Mouse (Mus musculus) limb, embryonic 11.5 days (tissue): ENCODE measurements around the gene Ifit2. TPM values are rescaled to one million over a fixed set of nuclear protein-coding genes. Genes with fewer than 3 reads are reported as not detected.
"Not testable (repeated sequence)": the region's sequence is repeated elsewhere in the genome, so short reads cannot be mapped to it uniquely, and the experiment has no call there.

Experiments used
- ATAC-seq: fragments of 200-750 bp; cut with Nextera tagmentation; 2 replicates; pipeline ENCODE4 v1.8.0; 2017; ENCODE audit warnings: low read depth; ENCODE audit not compliant: insufficient number of reproducible peaks, low FRiP score, low TSS enrichment
- DNase-seq: peaks from one replicate; pipeline ENCODE4 v3.0.0-alpha.2; 2015; ENCODE audit warnings: low spot score
- H3K27ac ChIP-seq: fragments of 300-500 bp; sonication (generic); replicated peaks from 2 replicates; pipeline ENCODE4 v1.5.1; 2014; ENCODE audit warnings: low read depth, mild to moderate bottlenecking, low read length
- H3K27me3 ChIP-seq: fragments of 300-500 bp; sonication (generic); 2 replicates; pipeline ENCODE4 v1.6.1; 2014; ENCODE audit warnings: mild to moderate bottlenecking, low read length, mixed read lengths; ENCODE audit not compliant: control insufficient read depth, insufficient read depth
- H3K36me3 ChIP-seq: fragments of 300-500 bp; sonication (generic); 2 replicates; pipeline ENCODE4 v1.6.1; 2014; ENCODE audit warnings: mild to moderate bottlenecking, low read length, moderate library complexity, mixed read lengths; ENCODE audit not compliant: control insufficient read depth, insufficient read depth
- H3K4me1 ChIP-seq: fragments of 300-500 bp; sonication (generic); 2 replicates; pipeline ENCODE4 v1.6.1; 2014; ENCODE audit warnings: low read length, mixed read lengths; ENCODE audit not compliant: control insufficient read depth, insufficient read depth
- H3K4me2 ChIP-seq: fragments of 300-500 bp; sonication (generic); 2 replicates; pipeline ENCODE4 v1.6.1; 2014; ENCODE audit warnings: low read depth, mild to moderate bottlenecking, moderate library complexity; ENCODE audit not compliant: severe bottlenecking
- H3K4me3 ChIP-seq: fragments of 300-500 bp; sonication (generic); 2 replicates; pipeline ENCODE4 v1.5.1; 2014; ENCODE audit warnings: low read depth, low read length
- H3K9ac ChIP-seq: fragments of 300-500 bp; sonication (generic); 2 replicates; pipeline ENCODE4 v1.6.1; 2014; ENCODE audit warnings: mild to moderate bottlenecking, low read length
- H3K9me3 ChIP-seq: fragments of 300-500 bp; sonication (generic); 2 replicates; pipeline ENCODE4 v1.6.1; 2016; ENCODE audit warnings: low read length; ENCODE audit not compliant: control insufficient read depth
- WGBS: fragments of 180-500 bp; shearing (Covaris S2); extraction: QIAGEN DNeasy Blood & Tissue Kit; methylation state at CpG from one replicate; pipeline ENCODE4 v1.1.7; 2014; 5-methylcytosine and 5-hydroxymethylcytosine counted together
- polyA plus RNA-seq: library from polyadenylated mRNA; unstranded; fragments of >200 nt; fragmentation: Nextera tagmentation; extraction: Ambion mirVana; gene quantifications from 2 replicates; pipeline ENCODE4 v1.2.1, GENCODE M21; 2014

Ifit2 gene
- polyA plus RNA-seq, 1 experiment from 2014 or later: 8.7 TPM

GRCm38 (mm10) chr19:34593456-34593855 is 43.0 kb downstream of the Ifit2 start:
- no peak overlapping the region for H3K9ac ChIP-seq
- H3K9me3 ChIP-seq: no peaks in the 10 kb centered on the region
- H3K4me2 ChIP-seq: no peak overlapping the region
- H3K36me3 ChIP-seq: no peaks in the 10 kb centered on the region
- no peaks in the 10 kb centered on the region for H3K4me1 ChIP-seq
- H3K27ac ChIP-seq: no peak overlapping the region
- 84% methylated on average over 2 of the region's 2 CpGs for WGBS
- H3K4me3 ChIP-seq: no peak overlapping the region
- no peak for DNase-seq
- H3K27me3 ChIP-seq: no peaks in the 10 kb centered on the region; the same call in 1 of the 2 replicates
- no peak for ATAC-seq

GRCm38 (mm10) chr19:34594523-34594922 is 44.0 kb downstream of the Ifit2 start:
- not testable (repeated sequence) for H3K4me2 ChIP-seq, H3K27me3 ChIP-seq, ATAC-seq, H3K36me3 ChIP-seq, H3K4me3 ChIP-seq, H3K9me3 ChIP-seq, DNase-seq, H3K27ac ChIP-seq, H3K9ac ChIP-seq, H3K4me1 ChIP-seq
- WGBS: 79% methylated on average over 3 of the region's 3 CpGs

- no peaks in the 10 kb centered on the region for H3K4me1 ChIP-seq
- H3K4me3 ChIP-seq: no peak overlapping the region
- no peak overlapping the region for H3K9ac ChIP-seq
- H3K9me3 ChIP-seq: no peaks in the 10 kb centered on the region
- ATAC-seq (no peak), DNase-seq (no peak)
- H3K36me3 ChIP-seq: no peaks in the 10 kb centered on the region
- no peak overlapping the region for H3K4me2 ChIP-seq
- no peak overlapping the region for H3K27ac ChIP-seq
- no peaks in the 10 kb centered on the region for H3K27me3 ChIP-seq
These were observed 46.3 kb downstream of the Ifit2 start for GRCm38 (mm10) chr19:34596811-34597210.

- Histone ChIP-seq H3K4me2 (no peak overlapping the region), H3K27ac (no peak overlapping the region), H3K27me3 (no peaks in the 10 kb centered on the region), H3K36me3 (no peaks in the 10 kb centered on the region), H3K9ac (no peak overlapping the region), H3K4me3 (no peak overlapping the region), H3K4me1 (no peaks in the 10 kb centered on the region), H3K9me3 (no peaks in the 10 kb centered on the region)
- 89% methylated on average over 2 of the region's 2 CpGs for WGBS
- ATAC-seq: no peak
- no peak for DNase-seq
These were observed 47.8 kb downstream of the Ifit2 start for GRCm38 (mm10) chr19:34598341-34598740.

GRCm38 (mm10) chr19:34599250-34599649 is 48.8 kb downstream of the Ifit2 start:
- not testable (repeated sequence) for H3K4me3 ChIP-seq, H3K36me3 ChIP-seq, H3K4me2 ChIP-seq, H3K27ac ChIP-seq, H3K4me1 ChIP-seq, H3K9ac ChIP-seq, ATAC-seq, H3K9me3 ChIP-seq, H3K27me3 ChIP-seq, DNase-seq

- H3K9ac ChIP-seq, ATAC-seq, H3K27ac ChIP-seq, H3K27me3 ChIP-seq, H3K4me3 ChIP-seq, DNase-seq, H3K4me2 ChIP-seq, H3K4me1 ChIP-seq, H3K36me3 ChIP-seq, H3K9me3 ChIP-seq: not testable (repeated sequence)
- 44% methylated on average over 1 of the region's 1 CpGs for WGBS
These were observed 51.4 kb downstream of the Ifit2 start, which contains the start of gene Ifit1bl1 for GRCm38 (mm10) chr19:34601888-34602287. TSS of gene Ifit1bl1 (minus strand) at chr19:34601956.

- Histone ChIP-seq H3K27ac (no peak overlapping the region), H3K36me3 (no peaks in the 10 kb centered on the region), H3K4me1 (no peaks in the 10 kb centered on the region), H3K9ac (no peak overlapping the region), H3K9me3 (no peaks in the 10 kb centered on the region), H3K27me3 (no peaks in the 10 kb centered on the region), H3K4me3 (no peak overlapping the region), H3K4me2 (no peak overlapping the region)
- ATAC-seq (no peak), DNase-seq (no peak)
- 86% methylated on average over 3 of the region's 3 CpGs for WGBS
These were observed 55.0 kb downstream of the Ifit2 start for GRCm38 (mm10) chr19:34605472-34605871.

- H3K9me3 ChIP-seq, H3K4me1 ChIP-seq, H3K36me3 ChIP-seq, H3K27ac ChIP-seq, ATAC-seq, H3K4me3 ChIP-seq, H3K9ac ChIP-seq, H3K27me3 ChIP-seq, DNase-seq, H3K4me2 ChIP-seq: not testable (repeated sequence)
- WGBS: 60% methylated on average over 4 of the region's 4 CpGs
These were observed 57.0 kb downstream of the Ifit2 start, which contains the start of gene Ifit3b for GRCm38 (mm10) chr19:34607237-34608051. TSS of gene Ifit3b (plus strand) at chr19:34607970.

GRCm38 (mm10) chr19:34610118-34610517 is 59.6 kb downstream of the Ifit2 start:
- H3K4me2 ChIP-seq, H3K36me3 ChIP-seq, H3K27me3 ChIP-seq, ATAC-seq, H3K27ac ChIP-seq, H3K4me1 ChIP-seq, H3K4me3 ChIP-seq, H3K9ac ChIP-seq, DNase-seq, H3K9me3 ChIP-seq: not testable (repeated sequence)
- 84% methylated on average over 3 of the region's 3 CpGs for WGBS
